Mouse (Mus musculus) midbrain, embryonic 10.5 days (tissue): ENCODE data around the gene Gm20388. TPM values are rescaled to one million over a fixed set of nuclear protein-coding genes. Genes with fewer than 3 reads are reported as not detected.
A peak's percentile ranks its signal among the peaks of the same experiment; 100 is the strongest.
"Not testable (repeated sequence)": the region's sequence is repeated elsewhere in the genome, so short reads cannot be mapped to it uniquely, and the experiment has no call there.

Experiments used
- DNase-seq: peaks from one replicate; pipeline ENCODE4 v3.0.0-alpha.2; 2017; ENCODE audit warnings: low spot score
- H3K27ac ChIP-seq: fragments of 300-500 bp; sonication (generic); replicated peaks from 2 replicates; pipeline ENCODE4 v1.5.1; 2016; ENCODE audit warnings: mild to moderate bottlenecking
- H3K27me3 ChIP-seq: fragments of 300-500 bp; sonication (generic); 2 replicates; pipeline ENCODE4 v1.6.1; 2016; ENCODE audit warnings: low read depth, mild to moderate bottlenecking; ENCODE audit not compliant: poor library complexity, severe bottlenecking
- H3K36me3 ChIP-seq: fragments of 300-500 bp; sonication (generic); 2 replicates; pipeline ENCODE4 v1.6.1; 2016; ENCODE audit warnings: mild to moderate bottlenecking, moderate library complexity
- H3K4me1 ChIP-seq: fragments of 300-500 bp; sonication (generic); 2 replicates; pipeline ENCODE4 v1.6.1; 2016
- H3K4me3 ChIP-seq: fragments of 300-500 bp; sonication (generic); 2 replicates; pipeline ENCODE4 v1.5.1; 2016; ENCODE audit warnings: mild to moderate bottlenecking, moderate library complexity
- H3K9me3 ChIP-seq: fragments of 300-500 bp; sonication (generic); replicated peaks from 2 replicates; pipeline ENCODE4 v1.6.1; 2016; ENCODE audit warnings: mild to moderate bottlenecking
- WGBS: fragments of 180-500 bp; shearing (Covaris S2); methylation state at CpG from one replicate; pipeline ENCODE4 v1.1.7; 2016; 5-methylcytosine and 5-hydroxymethylcytosine counted together
- polyA plus RNA-seq: library from polyadenylated mRNA; unstranded; fragments of >200 nt; fragmentation: Nextera tagmentation; extraction: Ambion mirVana; gene quantifications from 2 replicates; pipeline ENCODE4 v1.2.1, GENCODE M21; 2016

The Gm20388 gene
- polyA plus RNA-seq, 1 experiment from 2014 or later = 7.1 TPM

DNA sequence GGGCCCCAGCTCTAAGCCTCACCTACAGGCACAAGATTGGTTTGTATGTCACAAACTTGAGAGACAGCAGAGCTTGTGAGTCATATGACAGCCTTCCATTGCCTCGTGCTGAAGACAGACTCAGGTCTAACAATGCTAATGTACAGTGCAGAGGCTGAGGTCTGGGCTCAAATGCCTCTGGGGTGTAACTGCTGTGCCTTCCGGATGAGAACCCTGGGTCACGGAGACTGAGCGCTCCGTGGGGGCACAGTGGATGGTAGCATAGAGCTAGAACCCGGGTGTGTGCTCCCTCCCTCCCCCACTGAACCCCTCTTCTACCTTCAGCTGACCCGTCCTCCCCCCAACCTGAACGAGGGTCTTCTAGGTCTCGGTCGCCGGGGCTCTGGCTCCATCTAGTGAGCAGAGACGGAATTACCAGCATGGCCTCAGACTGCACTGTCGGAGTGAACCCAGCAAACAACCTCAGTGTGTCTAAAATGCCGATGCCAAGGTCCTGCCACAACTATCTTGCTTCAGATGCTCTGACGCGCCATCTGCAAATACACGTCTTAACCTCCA is 889.7 kb downstream of the Gm20388 start:
- Histone ChIP-seq H3K4me1 (peaks cover 15% of the 10 kb centered on the region), H3K9me3 (no peaks in the 10 kb centered on the region), H3K27me3 (peaks cover 21% of the 10 kb centered on the region), H3K36me3 (no peaks in the 10 kb centered on the region), H3K4me3 (peak overlapping the region; percentile 34), H3K27ac (peak overlapping the region; percentile 42; the same call in 1 of the 2 replicates)
- DNase-seq = peak; percentile 69
- WGBS = 6% methylated on average over 17 of the region's 17 CpGs

DNA sequence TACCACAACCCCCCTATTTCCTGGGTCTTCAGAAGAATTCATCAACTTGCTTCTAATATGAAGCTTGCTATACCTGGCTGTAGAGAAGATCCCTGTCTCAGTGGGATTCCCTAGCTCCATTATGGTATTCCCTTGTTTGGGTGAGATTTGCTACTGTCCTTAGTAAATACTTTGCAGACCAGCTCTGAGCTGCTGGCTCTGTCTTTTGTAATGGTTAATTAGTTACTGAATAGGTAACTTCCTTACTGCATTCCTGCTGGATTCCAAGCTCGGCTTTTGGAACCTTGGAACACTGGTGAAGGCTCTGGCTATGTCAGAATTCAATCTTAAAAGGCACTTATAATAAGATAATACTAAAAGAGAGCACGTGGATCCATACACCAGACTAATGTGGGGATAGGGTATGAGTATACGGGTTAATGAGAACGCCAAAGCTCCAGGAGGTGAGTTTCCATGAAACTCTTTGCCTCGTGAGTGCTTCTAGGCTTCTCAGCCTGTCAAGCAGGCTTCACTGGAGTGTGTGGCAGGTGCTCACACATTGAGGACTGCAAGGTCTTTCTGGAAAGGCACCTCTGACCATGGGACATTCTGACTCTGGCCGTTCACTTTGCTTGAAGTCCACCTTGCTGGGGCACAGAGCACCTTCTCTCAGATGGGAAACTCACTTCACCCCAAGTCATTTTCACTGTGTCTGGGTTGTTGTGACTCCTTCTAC is 893.2 kb downstream of the Gm20388 start:
- 60% methylated on average over 6 of the region's 6 CpGs for WGBS
- not testable (repeated sequence) for H3K4me3 ChIP-seq, H3K27ac ChIP-seq, DNase-seq, H3K36me3 ChIP-seq, H3K9me3 ChIP-seq
- Histone ChIP-seq H3K27me3 (peaks cover 35% of the 10 kb centered on the region), H3K4me1 (peaks cover 15% of the 10 kb centered on the region)

DNA sequence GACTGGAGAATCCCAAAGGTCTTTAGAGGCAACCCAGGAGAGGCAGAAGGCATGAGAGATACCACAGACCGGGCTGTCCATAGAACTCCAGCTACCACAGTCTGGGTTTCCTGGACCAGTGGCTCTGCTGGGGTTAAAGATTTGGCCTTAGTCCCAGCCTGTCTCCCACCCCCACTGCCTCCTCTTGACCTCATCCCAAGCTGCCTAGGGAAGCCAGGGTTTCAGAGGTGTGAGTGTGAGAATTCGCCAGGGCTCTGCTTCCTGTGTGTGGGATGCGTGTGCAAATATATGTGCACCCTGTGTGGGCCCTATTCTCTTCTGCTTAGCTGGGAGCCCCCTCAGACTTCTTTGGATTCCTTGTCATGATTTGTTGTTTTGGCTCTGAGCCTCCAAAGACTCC is 894.1 kb downstream of the Gm20388 start:
- DNase-seq = no peak
- WGBS = 82% methylated on average over 3 of the region's 3 CpGs
- H3K4me1 ChIP-seq = peaks cover 19% of the 10 kb centered on the region
- no peak overlapping the region for H3K4me3 ChIP-seq
- no peaks in the 10 kb centered on the region for H3K9me3 ChIP-seq
- H3K27ac ChIP-seq = no peak overlapping the region
- H3K36me3 ChIP-seq = no peaks in the 10 kb centered on the region
- peaks cover 35% of the 10 kb centered on the region for H3K27me3 ChIP-seq

DNA sequence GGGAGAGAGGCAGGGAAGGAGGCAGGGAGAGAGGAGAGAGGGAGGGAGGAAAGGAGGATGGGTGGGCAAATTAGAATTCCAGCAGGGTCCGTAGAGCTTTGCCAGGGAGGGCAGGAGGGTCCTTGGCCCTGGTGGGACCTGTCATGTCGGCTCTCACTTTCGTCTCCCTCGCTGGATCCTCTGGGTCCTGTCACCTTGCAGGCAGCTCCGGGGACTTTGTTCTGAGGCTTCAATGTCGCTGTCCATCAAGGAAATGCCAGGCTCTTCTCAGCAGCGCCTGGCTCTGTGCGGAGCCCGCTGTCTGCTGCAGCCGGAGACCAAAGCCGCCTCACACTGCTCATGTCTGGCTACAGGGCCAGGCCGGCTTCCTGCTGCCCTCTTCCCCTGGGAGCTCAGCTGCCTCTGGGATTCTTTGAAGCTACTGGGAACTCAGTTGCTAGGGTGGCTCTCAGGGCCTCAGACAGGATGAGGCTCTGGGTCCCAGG is 896.2 kb downstream of the Gm20388 start:
- H3K4me3 ChIP-seq = no peak overlapping the region
- WGBS = 75% methylated on average over 12 of the region's 12 CpGs
- no peak for DNase-seq
- no peaks in the 10 kb centered on the region for H3K36me3 ChIP-seq
- peaks cover 26% of the 10 kb centered on the region for H3K27me3 ChIP-seq
- no peaks in the 10 kb centered on the region for H3K9me3 ChIP-seq
- peaks cover 12% of the 10 kb centered on the region for H3K4me1 ChIP-seq
- no peak overlapping the region for H3K27ac ChIP-seq

DNA sequence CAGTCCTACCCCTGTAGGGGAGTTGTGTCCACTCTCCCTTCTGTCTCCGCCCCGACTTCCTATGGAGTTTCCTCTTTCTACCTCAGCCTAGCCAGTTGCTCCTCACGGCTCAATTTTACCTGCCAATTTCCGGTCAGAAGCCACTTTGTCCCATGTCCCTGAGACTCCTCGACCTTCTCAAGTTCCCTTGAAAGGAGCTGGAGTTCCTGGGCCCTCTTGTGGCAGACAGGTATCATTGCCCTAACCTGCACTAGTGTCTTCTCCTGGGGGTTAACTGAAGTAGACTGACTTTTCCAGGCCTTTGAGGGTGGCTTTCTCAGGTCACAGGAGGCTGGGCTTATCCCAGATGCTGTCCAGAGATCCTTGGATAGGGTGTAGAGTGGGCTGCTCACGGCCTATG is 897.1 kb downstream of the Gm20388 start:
- WGBS = 51% methylated on average over 6 of the region's 6 CpGs
- no peak overlapping the region for H3K4me3 ChIP-seq
- no peaks in the 10 kb centered on the region for H3K9me3 ChIP-seq
- peaks cover 19% of the 10 kb centered on the region; the same call in 1 of the 2 replicates for H3K27me3 ChIP-seq
- no peak overlapping the region for H3K27ac ChIP-seq
- DNase-seq = no peak
- no peaks in the 10 kb centered on the region for H3K36me3 ChIP-seq
- peaks cover 12% of the 10 kb centered on the region for H3K4me1 ChIP-seq

DNA sequence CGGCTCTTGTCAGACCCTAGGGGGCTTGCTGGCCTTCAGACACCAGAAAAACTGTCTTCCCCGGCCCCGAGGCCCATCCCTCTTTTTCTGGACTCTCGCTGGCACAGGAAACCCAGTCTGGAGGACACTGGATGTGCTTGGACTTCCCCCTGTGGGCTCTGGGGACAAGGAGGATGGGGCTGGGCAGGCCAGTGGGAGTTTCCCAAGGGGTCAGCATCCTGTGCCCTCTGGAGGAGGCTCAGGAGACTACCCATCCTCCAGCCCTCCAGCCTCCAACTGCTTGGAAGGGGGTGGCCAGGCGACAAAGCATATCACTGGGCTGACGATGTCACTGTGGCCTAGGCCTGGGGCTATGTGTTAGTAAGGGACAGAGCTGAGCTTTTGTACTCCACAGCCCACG is 898.4 kb downstream of the Gm20388 start:
- H3K4me1 ChIP-seq = peaks cover 12% of the 10 kb centered on the region
- H3K27me3 ChIP-seq = peaks cover 19% of the 10 kb centered on the region; the same call in 1 of the 2 replicates
- WGBS = 66% methylated on average over 7 of the region's 7 CpGs
- H3K4me3 ChIP-seq = no peak overlapping the region
- H3K36me3 ChIP-seq = no peaks in the 10 kb centered on the region
- no peak overlapping the region for H3K27ac ChIP-seq
- no peaks in the 10 kb centered on the region for H3K9me3 ChIP-seq
- DNase-seq = no peak

DNA sequence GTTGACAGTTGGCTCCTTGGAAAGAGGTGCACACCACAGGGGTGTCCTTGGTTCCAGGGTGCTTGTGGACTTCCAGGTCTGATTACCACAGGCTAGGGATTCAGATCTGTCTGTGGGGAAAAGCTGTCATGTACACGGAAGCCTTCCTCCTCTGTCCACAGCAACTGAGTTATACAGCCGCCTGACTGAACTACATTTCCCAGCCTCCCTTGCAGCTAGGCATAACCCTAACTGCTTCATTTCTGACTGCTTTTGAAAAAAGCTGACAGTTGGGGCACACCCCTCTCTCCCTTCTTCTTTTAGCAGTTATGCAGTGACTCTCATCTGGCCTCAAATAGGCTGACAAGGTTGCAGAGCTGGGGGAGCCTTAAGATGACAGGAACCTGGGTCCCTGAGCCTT is 901.3 kb downstream of the Gm20388 start:
- H3K4me3 ChIP-seq = no peak overlapping the region
- no peaks in the 10 kb centered on the region for H3K36me3 ChIP-seq
- H3K27me3 ChIP-seq = peaks cover 19% of the 10 kb centered on the region
- H3K9me3 ChIP-seq = no peaks in the 10 kb centered on the region
- 88% methylated on average over 2 of the region's 2 CpGs for WGBS
- no peak overlapping the region for H3K27ac ChIP-seq
- no peak for DNase-seq
- peaks cover 7% of the 10 kb centered on the region for H3K4me1 ChIP-seq

DNA sequence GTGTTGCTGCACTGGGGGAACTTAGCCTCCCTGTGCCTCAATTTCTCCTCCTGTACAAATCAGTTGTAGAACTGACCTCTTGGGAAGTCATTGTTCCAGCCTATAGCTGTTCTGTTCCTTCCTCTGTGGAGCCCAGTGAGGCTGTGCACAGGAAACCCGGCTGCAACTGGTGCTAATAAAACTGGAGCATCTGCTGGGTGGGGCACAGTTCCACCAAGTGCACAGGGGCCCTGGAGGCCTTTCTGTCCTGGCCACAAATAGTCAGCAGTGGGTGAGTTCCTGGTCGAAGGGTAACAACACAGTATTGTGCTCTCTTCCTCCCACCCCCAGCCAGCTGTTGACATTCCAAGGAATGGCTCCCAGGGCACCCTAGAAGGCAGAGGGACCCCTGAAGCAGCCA is 902.4 kb downstream of the Gm20388 start:
- DNase-seq = no peak
- Histone ChIP-seq H3K9me3 (no peaks in the 10 kb centered on the region), H3K4me1 (peaks cover 4% of the 10 kb centered on the region), H3K36me3 (no peaks in the 10 kb centered on the region), H3K27ac (no peak overlapping the region), H3K27me3 (peaks cover 19% of the 10 kb centered on the region), H3K4me3 (no peak overlapping the region)
- 81% methylated on average over 2 of the region's 2 CpGs for WGBS

DNA sequence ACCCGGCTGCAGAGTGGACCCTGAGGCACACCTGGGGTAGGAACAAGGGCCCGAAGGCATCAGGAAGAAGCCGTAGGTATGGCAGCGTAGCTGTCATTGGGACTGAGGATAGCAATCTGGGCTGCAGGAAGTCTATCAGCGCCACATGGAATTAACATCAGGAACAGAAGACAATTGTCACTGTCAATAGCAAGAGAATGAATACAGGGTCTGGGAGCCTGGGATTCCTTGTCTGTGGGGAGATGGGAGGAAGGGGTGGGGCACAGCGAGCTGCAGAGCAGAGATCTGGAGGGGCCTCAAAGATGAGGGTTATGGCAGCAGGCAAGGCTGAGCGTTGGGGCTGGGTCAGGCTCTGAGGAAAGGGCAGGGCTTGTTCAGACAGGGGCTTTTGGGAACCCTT is 903.2 kb downstream of the Gm20388 start:
- no peak overlapping the region for H3K27ac ChIP-seq
- H3K36me3 ChIP-seq = no peaks in the 10 kb centered on the region
- DNase-seq = no peak
- H3K4me3 ChIP-seq = no peak overlapping the region
- H3K4me1 ChIP-seq = peaks cover 4% of the 10 kb centered on the region
- peaks cover 19% of the 10 kb centered on the region for H3K27me3 ChIP-seq
- 82% methylated on average over 7 of the region's 7 CpGs for WGBS
- H3K9me3 ChIP-seq = no peaks in the 10 kb centered on the region

DNA sequence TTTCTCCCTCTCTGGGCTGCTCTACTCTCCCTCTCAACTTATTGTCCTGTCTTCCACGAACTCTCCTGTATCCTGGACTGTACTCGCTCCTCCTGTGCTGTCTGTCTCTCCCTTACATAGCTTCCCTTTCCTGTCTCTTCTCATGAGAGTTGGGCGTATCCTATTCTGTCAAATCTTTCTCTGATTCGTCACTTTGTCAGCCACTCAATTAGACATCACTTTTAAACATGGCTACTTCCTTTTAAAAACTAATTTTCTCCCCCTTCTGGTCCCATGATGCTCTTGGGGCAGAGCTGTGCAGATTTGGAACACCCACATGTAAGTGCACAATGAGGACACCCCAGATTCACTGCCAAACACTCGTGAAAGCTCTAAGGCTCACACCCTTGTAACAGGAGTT is 905.7 kb downstream of the Gm20388 start:
- 82% methylated on average over 5 of the region's 5 CpGs for WGBS
- no peaks in the 10 kb centered on the region for H3K36me3 ChIP-seq
- no peak overlapping the region for H3K4me3 ChIP-seq
- no peak overlapping the region for H3K27ac ChIP-seq
- H3K27me3 ChIP-seq = peaks cover 28% of the 10 kb centered on the region
- no peak for DNase-seq
- no peaks in the 10 kb centered on the region; the same call in 1 of the 2 replicates for H3K9me3 ChIP-seq
- peaks cover 15% of the 10 kb centered on the region for H3K4me1 ChIP-seq

DNA sequence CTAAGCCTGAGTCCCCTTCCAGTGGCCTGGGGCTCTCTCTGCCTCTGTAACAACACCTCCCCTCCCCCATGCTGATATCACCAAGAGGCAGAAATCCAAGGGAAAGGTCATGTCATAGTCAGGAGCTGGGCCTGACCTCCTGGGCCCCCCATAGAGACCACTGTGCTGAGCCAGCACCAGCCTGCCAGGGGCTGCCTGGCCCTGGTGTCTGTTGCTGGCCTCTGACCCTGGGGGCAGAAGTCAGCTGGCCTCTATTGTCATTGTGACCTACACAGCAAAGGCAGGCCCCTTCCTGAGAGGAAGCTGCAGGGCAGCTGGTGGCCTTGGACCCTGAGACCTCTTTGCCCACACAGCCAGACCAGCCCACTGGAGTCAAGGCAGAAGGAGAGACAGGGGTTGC is 909.3 kb downstream of the Gm20388 start:
- Histone ChIP-seq H3K27me3 (peaks cover 26% of the 10 kb centered on the region), H3K9me3 (no peaks in the 10 kb centered on the region; the same call in 1 of the 2 replicates), H3K4me3 (no peak overlapping the region), H3K4me1 (peaks cover 15% of the 10 kb centered on the region), H3K36me3 (no peaks in the 10 kb centered on the region), H3K27ac (no peak overlapping the region)
- peak; percentile 44 for DNase-seq

DNA sequence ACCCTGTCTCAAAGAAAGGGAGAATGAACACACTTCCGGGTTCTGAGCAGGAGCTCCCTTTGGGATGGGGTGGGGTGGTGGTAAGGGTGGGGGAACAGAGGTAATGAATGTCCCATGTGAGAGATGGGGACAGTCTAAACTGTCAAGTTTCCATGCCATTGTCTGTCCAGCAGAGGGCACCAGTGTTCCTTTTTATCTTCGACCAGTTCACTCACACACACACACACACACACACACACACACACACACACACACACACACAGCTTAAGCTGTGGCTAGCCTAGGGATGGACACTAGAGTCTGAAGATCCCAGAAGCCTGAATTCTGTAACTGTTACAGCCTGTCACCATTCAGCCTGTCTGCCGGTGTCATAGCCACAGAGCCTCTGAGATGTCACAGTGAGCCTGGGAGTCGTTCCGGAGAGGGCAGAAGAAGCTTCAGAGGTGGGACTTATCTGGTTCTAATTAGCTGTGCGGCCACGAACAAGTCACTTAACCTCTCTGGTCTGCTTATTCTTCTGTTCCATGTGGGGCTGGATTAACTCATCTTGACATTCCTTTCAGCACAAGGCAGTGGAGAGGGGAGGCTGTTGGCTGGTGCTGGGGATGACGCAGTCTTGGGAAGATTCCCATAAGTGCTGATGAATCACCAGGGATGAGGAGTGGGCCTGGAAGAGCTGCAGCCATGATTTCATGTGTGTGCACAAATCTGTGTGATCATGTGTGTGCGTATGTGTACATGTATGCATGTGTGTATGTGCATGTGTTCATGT is 910.9 kb downstream of the Gm20388 start:
- H3K27me3 ChIP-seq = peaks cover 32% of the 10 kb centered on the region
- 36% methylated on average over 9 of the region's 9 CpGs for WGBS
- no peak overlapping the region for H3K27ac ChIP-seq
- no peak overlapping the region for H3K4me3 ChIP-seq
- H3K9me3 ChIP-seq = no peaks in the 10 kb centered on the region; the same call in 1 of the 2 replicates
- H3K36me3 ChIP-seq = no peaks in the 10 kb centered on the region
- peaks cover 20% of the 10 kb centered on the region for H3K4me1 ChIP-seq
- peak; percentile 72 for DNase-seq

DNA sequence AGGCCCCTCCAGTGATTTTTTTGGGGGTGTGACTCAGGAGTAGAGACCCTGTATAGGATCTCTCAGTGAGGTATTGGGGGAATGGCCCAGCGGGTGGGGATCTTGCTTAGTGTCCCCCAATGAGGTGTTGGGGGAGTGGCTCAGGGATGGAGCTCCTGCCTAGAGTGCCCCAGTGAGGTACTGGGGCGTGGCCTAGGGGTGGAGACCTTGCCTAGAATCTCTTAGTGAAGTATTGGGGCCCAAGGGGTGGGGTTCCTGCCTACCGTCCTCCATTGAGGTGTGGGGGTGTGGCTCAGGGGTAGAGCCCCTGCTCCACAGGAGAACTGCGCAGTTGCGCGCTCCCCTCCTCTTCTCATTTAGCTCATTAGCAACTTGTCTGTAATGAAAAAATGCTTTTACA is 912.7 kb downstream of the Gm20388 start:
- DNase-seq = no peak
- Histone ChIP-seq H3K27me3 (peaks cover 37% of the 10 kb centered on the region), H3K36me3 (no peaks in the 10 kb centered on the region), H3K4me3 (no peak overlapping the region), H3K4me1 (peaks cover 31% of the 10 kb centered on the region), H3K9me3 (no peaks in the 10 kb centered on the region; the same call in 1 of the 2 replicates), H3K27ac (no peak overlapping the region)
- WGBS = 48% methylated on average over 6 of the region's 6 CpGs
